Mouse (Mus musculus) megakaryocyte-erythroid progenitor cell, adult 5 weeks (primary cell): Measurements from ENCODE around the gene Tle6. TPM values are rescaled to one million over a fixed set of nuclear protein-coding genes. Genes with fewer than 3 reads are reported as not detected.

Experiments
- polyA plus RNA-seq: library from polyadenylated mRNA; stranded (reverse); fragments of >175 nt; gene quantifications from 2 replicates; pipeline ENCODE4 v1.2.3, GENCODE M21; 2012

Tle6 gene
- 28.2 and 41.6 TPM in 2 replicates for polyA plus RNA-seq

DNA sequence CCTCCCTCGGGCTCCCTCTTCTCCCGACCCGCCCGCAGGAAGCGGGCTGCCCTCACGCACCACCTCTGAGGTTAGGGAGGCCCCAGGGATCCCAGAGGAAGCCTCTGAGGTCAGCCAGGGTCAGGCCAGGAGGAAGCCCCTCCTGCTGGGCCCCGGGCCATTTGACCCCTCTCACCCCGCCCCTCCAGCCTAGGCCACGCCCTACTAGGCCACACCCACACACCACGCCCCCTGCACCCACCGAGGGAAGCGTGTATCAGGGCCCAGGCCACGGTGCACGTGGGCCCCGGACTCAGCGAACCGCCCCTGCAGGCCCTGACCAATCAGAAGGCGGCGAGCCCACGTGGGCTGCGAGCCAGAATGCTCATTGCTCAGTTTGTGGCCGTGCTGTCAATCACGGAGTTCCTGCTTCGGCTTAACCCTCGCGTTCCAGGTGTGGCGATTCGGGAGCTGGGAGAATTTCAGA, at the start of gene Tle6:
TSS of gene Tle6 (minus strand) at position 336 of the 466 bp plus-strand sequence.

DNA sequence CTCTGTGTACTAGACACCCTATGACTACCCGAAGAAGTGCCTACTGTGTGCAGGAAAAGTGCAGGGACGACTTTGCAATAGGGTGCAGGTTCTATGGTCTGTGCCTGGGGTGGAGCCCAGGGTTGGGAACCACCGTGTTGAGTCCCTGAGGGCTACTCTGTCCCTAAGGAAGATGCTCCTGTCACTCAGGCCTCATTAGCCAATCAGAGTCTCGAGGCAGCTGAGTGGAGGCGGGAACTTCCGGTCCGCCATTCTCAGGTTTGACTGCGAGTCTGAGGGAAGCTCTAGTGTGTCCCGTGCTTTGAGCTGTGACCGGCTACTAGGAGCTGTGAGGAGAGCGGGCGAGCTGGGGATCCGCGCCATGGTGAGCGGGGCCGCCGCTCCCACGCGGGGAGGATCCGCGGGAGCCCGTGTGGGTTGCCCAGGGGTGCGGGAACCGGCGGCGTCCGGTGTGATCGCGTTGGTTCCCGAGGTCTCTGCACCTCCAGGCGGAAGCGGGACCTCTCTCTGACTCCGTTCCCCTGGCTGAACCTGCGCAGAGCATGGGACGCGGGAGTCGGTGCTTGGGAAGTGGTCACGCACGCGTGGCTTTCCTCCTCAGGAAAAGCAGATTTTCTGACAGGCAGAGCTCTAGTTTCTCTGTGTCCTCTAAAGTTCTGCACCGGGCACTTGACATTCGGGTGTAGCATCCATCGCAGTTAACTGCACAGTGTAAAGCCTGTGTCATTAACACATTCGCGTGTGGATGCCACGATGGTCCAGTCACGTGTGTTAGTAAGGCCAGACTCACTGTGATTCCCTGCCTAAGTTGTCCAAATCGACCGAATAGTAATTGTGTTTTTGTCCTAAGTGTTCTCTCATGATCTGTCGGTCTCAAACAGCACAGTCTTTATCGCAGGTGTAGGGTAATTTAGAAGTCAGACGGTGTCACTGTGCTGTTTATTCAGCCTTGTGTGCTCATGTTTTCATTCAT, 48.2 kb upstream of the Tle6 start, which contains the start of gene Gm10778:
TSS of gene Gm10778 (plus strand) at position 257 of the 973 bp plus-strand sequence.

DNA sequence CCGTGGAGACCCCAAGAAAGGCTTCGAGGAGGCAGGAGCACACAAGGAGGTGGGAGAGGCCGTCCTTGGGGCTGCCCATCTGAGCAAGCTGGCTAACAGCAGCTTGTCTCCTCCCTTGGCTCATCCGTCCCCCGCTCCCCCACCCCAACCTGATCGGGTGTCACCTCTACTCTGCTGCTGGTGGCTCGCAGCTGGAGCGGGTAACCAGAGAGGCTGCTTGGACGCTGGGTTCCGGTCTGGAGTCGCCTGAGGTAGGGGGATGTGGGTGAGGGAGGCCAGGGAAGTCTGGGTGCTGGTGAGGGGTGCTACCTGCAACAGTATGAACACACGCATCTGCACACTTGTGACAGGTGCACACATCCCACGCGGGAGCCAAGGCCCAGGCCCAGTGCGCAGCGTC, 27.5 kb upstream of the Tle6 start, which contains the start of gene Ankrd24:
TSS of gene Ankrd24 (plus strand) at position 151 of the 400 bp plus-strand sequence.

DNA sequence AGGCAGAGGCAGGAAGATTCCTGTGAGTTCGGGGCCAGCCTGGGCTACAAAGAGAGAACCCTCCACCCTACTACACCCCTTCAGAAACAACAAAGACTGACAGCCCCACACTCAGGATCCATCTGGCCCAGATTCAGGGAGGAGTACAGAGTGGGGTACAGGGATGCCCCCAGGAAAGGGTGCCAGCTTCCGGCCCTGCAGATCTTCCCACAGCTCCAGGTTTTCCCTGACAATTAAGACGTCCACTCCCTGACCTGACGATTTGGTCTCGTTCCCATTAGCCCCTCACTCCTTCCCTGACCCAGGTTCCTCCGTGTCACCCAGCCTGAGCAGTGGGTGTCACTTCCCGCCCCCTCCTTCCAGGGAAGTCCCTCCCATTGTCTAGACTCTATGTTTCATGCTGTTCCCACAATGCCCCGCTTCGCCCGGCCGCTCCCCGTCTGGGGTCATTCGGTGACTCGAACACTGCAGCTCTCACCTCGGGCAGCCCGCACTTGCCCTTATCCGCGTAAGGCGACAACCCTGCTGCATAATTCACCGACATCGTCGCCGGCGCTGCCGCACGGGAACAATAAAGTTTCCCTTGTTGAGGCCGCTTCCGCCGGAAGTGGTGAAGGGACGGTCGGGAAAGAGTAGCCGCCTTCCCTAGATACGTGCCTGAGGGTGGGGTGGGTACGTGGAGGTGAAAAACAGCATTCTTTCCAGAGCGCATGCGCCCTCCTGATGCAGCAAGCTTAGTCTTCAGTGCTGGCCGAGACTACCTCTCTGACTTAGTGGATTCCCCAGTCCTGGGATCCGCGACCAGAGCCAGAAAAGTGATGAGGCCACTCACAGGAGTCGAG, 26.3 kb upstream of the Tle6 start, which contains the start of gene Sirt6:
TSS of gene Sirt6 (minus strand) at position 804 of the 842 bp plus-strand sequence.

DNA sequence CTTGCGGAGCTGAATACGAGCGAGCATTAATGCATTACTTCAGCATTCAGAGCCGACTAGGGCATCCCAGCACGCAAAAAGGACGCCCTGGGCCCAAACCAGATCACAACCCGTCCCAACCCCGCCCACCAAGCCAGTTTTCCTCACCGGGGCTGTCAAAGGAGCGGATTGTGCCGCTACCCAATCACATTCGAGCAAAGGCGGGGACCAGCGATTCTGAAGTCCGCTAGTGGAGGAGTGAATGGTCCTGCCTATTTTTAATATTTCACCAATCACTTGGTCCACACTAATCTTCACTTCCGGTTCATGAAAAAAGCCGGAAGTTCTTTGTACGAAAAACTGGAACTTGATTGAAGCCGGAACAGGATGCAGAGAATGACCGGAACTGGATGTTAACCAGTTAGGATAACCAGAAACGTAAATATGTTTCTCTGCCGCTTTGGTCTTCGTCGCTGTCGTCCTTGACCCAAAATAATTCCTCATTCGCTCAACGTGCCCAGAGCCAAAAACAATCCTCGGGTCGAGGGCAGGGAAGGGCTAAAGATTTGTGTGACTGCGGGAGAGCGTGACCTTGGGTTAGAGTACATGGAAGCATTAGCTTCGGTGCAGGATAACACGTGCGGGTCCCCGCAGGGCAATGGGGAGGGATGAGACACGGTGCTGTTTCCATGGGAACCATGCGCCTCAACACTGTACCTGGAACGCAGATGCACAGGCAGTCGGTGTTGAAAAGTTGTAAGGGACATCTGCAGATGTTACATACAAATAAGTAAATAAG, 5.3 kb upstream of the Tle6 start, which contains the start of gene BC025920:
TSS of gene BC025920 (plus strand) at position 297 of the 778 bp plus-strand sequence.

DNA sequence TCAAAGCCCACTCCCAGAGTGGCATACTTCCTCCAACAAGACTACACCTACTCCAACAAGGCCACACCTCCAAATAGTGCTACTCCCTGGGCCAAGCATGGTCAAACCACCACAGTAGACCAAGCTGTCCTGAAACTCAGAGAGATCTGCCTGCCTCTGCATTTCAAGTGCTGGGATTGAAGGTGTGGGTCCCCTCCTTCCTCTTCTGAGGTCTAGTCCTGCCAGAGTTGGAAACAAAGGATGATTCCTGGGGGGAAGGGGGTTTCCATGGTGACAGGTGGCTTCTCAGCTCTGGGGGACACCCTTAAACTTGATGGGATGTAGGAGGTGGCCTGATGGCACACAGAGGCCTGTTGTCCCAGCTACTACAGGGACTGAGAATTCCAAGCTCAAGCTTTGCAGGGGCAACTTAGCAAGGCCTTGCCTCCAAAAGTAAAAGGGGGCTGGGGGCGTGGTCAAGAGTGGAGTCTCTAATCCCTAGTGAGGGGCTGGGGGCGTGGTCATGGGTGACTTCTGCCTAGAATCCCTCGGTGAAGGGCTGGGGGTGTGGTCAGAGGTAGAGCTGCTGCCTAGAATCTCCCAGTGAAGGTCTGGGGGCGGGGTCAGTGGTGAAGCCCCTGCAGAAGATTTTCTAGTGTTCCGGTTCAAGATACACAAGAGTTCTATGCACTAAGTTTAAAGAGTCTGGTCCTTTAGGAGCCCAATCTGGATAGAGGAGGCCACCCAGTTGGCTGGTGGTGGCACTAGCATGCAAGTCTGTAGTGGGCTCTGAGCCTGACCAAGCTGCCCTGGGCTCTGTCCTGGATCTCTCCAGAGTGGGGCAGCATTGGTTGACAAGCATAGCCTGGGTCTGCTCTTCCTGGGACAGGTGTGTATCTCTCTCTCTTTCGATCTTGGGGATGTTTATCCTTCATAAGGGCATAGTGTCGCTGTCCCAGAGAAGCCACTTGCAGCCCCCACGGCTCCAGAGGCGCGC, 26.5 kb downstream of the Tle6 start, which contains the start of gene Tle2:
TSS of gene Tle2 (plus strand) at position 481 of the 976 bp plus-strand sequence.

DNA sequence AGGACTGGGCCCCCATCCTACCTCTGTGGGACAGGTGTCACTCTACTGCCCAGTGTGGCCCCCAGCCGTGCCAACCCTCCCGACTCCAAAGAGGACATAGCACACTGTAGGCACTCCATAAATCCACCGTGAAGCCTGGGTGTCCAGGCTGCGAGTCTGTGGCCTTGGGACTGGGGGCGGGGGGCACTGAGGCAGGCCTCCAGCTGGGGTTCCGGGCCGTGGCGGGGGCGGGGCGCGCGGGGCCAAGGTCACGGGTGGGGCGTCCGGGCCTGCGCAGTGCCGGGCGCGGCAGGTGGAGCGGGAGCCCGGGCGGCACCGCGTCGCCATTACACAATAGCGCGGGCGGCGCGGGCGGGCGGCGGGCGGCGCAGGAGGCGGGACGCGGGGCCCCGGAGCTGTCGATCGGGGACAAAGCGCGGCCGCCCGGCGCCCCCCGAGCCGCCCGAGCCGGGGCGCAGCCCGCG, 41.7 kb downstream of the Tle6 start, which contains the start of gene Aes:
TSS of gene Aes (plus strand) at position 326 of the 464 bp plus-strand sequence.

DNA sequence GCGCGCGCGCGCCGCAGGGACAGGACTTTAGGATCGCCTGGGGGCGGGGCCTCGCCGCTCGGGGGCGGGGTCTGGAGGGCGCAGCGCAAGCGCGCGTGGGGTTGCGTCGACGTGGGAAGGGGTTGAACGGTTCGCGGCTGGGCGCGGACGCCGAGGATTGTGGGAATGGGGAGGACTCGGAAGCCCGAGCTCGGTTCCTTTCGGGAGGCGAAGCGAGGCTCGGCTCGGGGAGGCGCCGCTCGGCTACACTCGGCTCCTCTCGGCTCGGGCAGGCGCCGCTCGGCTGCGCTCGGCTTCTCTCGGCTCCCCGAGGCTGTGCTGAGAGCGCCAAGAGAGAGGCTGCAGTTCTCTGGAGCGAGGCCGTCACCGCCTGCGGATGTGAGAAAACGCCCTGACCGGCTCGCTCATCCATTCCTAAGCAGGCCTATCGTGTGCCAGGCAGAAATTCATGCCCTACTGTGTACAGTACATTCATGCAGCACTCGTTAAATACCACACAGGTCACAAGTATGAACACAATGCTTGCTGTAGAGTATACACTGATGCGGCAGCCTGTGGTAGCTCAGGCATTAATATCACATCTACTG, 55.6 kb downstream of the Tle6 start, which contains the start of gene Gna11:
TSS of gene Gna11 (minus strand) at position 30 of the 587 bp plus-strand sequence.

Other genes with a start within 250 kb of the Tle6 start
- gene Mfsd12, start 243.6 kb downstream of the Tle6 start, polyA plus RNA-seq, result 60.6 and 65.0 TPM in 2 replicates
- gene 4930404N11Rik, start 235.3 kb downstream of the Tle6 start, polyA plus RNA-seq, result 2.8 and 5.0 TPM in 2 replicates
- gene Fzr1, start 222.6 kb downstream of the Tle6 start, polyA plus RNA-seq, result 55.8 and 61.0 TPM in 2 replicates
- gene Dohh, start 216.6 kb downstream of the Tle6 start, polyA plus RNA-seq, result 169 and 171 TPM in 2 replicates
- 0.64 and 1.3 TPM in 2 replicates for gene Gm48551, start 216.6 kb downstream of the Tle6 start, polyA plus RNA-seq
- 6.5 and 12.0 TPM in 2 replicates for gene Gm48552, start 212.1 kb downstream of the Tle6 start, polyA plus RNA-seq
- gene Smim24, start 208.0 kb downstream of the Tle6 start, polyA plus RNA-seq, result 9.7 and 10.1 TPM in 2 replicates
- 223 and 238 TPM in 2 replicates for gene Nfic, start 145.4 kb downstream of the Tle6 start, polyA plus RNA-seq
- 0.11 and 0.35 TPM in 2 replicates for gene Celf5, start 118.4 kb downstream of the Tle6 start, polyA plus RNA-seq
- gene Ncln, start 104.7 kb downstream of the Tle6 start, polyA plus RNA-seq, result 293 and 377 TPM in 2 replicates
- gene S1pr4, start 100.9 kb downstream of the Tle6 start, polyA plus RNA-seq, result 29.4 and 31.3 TPM in 2 replicates
- 62.5 and 63.6 TPM in 2 replicates for gene Gna15, start 76.8 kb downstream of the Tle6 start, polyA plus RNA-seq
- 12.9 and 13.1 TPM in 2 replicates for gene Gna11, start 55.9 kb downstream of the Tle6 start, polyA plus RNA-seq
- 1,582 and 1,630 TPM in 2 replicates for gene Aes, start 41.6 kb downstream of the Tle6 start, polyA plus RNA-seq
- gene Tle2, start 26.5 kb downstream of the Tle6 start, polyA plus RNA-seq, result 19.6 and 35.0 TPM in 2 replicates
- gene BC025920, start 5.2 kb upstream of the Tle6 start, polyA plus RNA-seq, result 0.09 and 0.15 TPM in 2 replicates
- 75.3 and 78.0 TPM in 2 replicates for gene Sirt6, start 26.7 kb upstream of the Tle6 start, polyA plus RNA-seq
- 5.9 and 7.5 TPM in 2 replicates for gene Ankrd24, start 27.5 kb upstream of the Tle6 start, polyA plus RNA-seq
- gene Gm10778, start 48.0 kb upstream of the Tle6 start, polyA plus RNA-seq, result 0.09 and 0.13 TPM in 2 replicates
- 0.27 TPM in 1 of 2 replicates, not detected in the other for gene Zfp433, start 103.8 kb upstream of the Tle6 start, polyA plus RNA-seq
- gene Gm3055, start 170.1 kb upstream of the Tle6 start, polyA plus RNA-seq, result 0.04 TPM in 1 of 2 replicates, not detected in the other
- not detected in 2 replicates for gene Gm4767, start 211.1 kb upstream of the Tle6 start, polyA plus RNA-seq